Mouse (Mus musculus) C2C12 (cell line): ENCODE measurements at regions not wholly inside any gene's neighbourhood (a gene's known extent, or its start where the extent isn't known, plus 50 kb on each side); places are given as distances from the start of the nearest gene placed in this dataset.
"Not testable (repeated sequence)": the region's sequence is repeated elsewhere in the genome, so short reads cannot be mapped to it uniquely, and the experiment has no call there.

Source experiments
- H3K27me3 ChIP-seq: one replicate; pipeline ENCODE4 v1.6.1; 2011; ENCODE audit not compliant: control insufficient read depth, insufficient read depth, insufficient read length
- H3K36me3 ChIP-seq: one replicate; pipeline ENCODE4 v1.6.1; 2011; ENCODE audit not compliant: control insufficient read depth, insufficient read depth
- H3K4me3 ChIP-seq: one replicate; pipeline ENCODE4 v1.5.1; 2011; ENCODE audit warnings: mild to moderate bottlenecking, control low read depth; ENCODE audit not compliant: poor library complexity, insufficient read depth, severe bottlenecking
- H3K79me2 ChIP-seq: one replicate; pipeline ENCODE4 v1.6.1; 2011; ENCODE audit not compliant: control insufficient read depth, insufficient read depth
- H3K79me3 ChIP-seq: one replicate; pipeline ENCODE4 v1.6.1; 2011; ENCODE audit warnings: low read depth, control low read depth
- H3ac ChIP-seq: one replicate; pipeline ENCODE3; 2011; ENCODE audit warnings: low read depth; ENCODE audit not compliant: control insufficient read depth, insufficient read length
- CEBPB ChIP-seq: IDR thresholded peaks from one replicate; pipeline ENCODE4 v1.6.1; 2011; ENCODE audit warnings: low read depth, mild to moderate bottlenecking, control low read depth, moderate library complexity
- CTCF ChIP-seq: IDR thresholded peaks from one replicate; pipeline ENCODE4 v1.5.1; 2011; ENCODE audit not compliant: control insufficient read depth, insufficient read depth, insufficient read length
- FOSL1 ChIP-seq: IDR thresholded peaks from one replicate; pipeline ENCODE4 v1.8.0; 2011; ENCODE audit warnings: mild to moderate bottlenecking, low read length; ENCODE audit not compliant: poor library complexity, insufficient read depth, severe bottlenecking
- MAX ChIP-seq: IDR thresholded peaks from one replicate; pipeline ENCODE4 v1.6.1; 2011; ENCODE audit warnings: mild to moderate bottlenecking, control low read depth
- MYOD1 ChIP-seq: IDR thresholded peaks from one replicate; pipeline ENCODE4 v1.6.1; 2011; ENCODE audit warnings: low read depth; ENCODE audit not compliant: control insufficient read depth, insufficient read length
- MYOG ChIP-seq: IDR thresholded peaks from one replicate; pipeline ENCODE4 v1.6.1; 2011; ENCODE audit not compliant: control insufficient read depth, insufficient read length; ENCODE audit errors: extremely low read depth
- USF1 ChIP-seq: IDR thresholded peaks from one replicate; pipeline ENCODE4 v1.6.1; 2011; ENCODE audit warnings: low read depth, mild to moderate bottlenecking, control low read depth, moderate library complexity

DNA sequence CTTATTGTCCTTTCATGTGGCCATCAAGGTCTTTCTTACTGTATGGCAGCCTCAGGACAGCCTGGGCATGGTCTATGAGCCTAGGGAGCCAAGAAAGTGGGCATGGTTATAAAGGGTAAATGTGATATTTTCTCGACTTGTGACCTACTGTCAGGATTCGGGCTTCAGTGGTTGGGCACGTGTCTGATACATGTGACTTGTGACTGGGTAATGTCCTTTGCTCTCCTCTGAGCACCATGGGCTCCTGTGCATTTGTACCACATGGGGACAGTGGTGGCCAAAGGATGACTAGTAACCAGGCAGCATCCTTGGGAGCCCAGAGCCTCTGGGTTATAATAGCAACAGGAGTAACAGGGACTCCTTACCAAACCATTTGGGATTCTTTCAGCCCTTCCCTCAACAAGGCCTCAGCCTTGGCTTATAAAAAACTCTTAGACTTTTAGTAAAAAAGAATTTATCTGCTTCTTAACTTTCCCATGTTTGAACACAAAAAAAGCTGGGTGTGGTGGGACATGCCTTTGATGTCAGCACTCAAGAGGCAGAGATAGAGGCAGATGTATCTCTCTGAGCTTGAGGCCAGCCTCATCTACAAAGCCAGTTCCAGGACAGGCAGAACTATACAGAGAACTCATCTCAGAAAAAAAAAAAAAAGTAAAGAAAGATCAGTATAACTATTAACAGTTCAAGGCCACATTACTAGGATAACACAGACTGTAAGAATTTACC lies 56.7 kb upstream of the Klf13 start:
- H3K4me3 ChIP-seq = no peak overlapping the region
- TF ChIP-seq MYOG (no peak), CEBPB (no peak), CTCF (no peak), MAX (no peak)
- H3K79me3 ChIP-seq = no peaks in the 10 kb centered on the region
- no peak overlapping the region for H3ac ChIP-seq
- no peaks in the 10 kb centered on the region for H3K36me3 ChIP-seq
- H3K27me3 ChIP-seq = no peaks in the 10 kb centered on the region
- H3K79me2 ChIP-seq = no peaks in the 10 kb centered on the region

DNA sequence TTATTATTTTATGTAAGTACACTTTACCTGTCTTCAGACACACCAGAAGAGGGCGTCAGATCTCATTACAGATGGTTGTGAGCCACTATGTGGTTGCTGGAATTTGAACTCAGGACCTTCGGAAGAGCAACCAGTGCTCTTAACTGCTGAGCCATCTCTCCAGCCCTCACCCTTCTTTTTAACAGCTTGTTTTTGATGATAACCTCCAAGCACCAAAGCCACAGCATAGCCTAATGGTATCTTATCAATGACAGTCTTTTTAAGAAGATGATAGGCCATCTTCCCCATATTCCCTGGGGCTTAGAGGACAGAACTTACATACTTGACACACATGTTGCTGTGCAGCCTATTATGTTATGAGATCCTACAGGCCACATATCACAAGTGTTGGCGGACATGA lies 56.1 kb upstream of the Klf13 start:
- not testable (repeated sequence) for H3K36me3 ChIP-seq, H3K79me2 ChIP-seq, H3ac ChIP-seq, H3K27me3 ChIP-seq, H3K79me3 ChIP-seq, H3K4me3 ChIP-seq

- no peaks in the 10 kb centered on the region for H3K36me3 ChIP-seq
- no peak for TF ChIP-seq FOSL1
- no peak for TF ChIP-seq MYOD1
- no peak for TF ChIP-seq CTCF
- no peak for TF ChIP-seq MAX
- TF ChIP-seq USF1 = no peak
- no peak for TF ChIP-seq MYOG
- H3K27me3 ChIP-seq = no peaks in the 10 kb centered on the region
- H3K79me2 ChIP-seq = no peaks in the 10 kb centered on the region
- no peak overlapping the region for H3ac ChIP-seq
- no peak overlapping the region for H3K4me3 ChIP-seq
- H3K79me3 ChIP-seq = no peaks in the 10 kb centered on the region
These were observed 53.4 kb upstream of the Klf13 start for GRCm38 (mm10) chr7:63992155-63992554.

DNA sequence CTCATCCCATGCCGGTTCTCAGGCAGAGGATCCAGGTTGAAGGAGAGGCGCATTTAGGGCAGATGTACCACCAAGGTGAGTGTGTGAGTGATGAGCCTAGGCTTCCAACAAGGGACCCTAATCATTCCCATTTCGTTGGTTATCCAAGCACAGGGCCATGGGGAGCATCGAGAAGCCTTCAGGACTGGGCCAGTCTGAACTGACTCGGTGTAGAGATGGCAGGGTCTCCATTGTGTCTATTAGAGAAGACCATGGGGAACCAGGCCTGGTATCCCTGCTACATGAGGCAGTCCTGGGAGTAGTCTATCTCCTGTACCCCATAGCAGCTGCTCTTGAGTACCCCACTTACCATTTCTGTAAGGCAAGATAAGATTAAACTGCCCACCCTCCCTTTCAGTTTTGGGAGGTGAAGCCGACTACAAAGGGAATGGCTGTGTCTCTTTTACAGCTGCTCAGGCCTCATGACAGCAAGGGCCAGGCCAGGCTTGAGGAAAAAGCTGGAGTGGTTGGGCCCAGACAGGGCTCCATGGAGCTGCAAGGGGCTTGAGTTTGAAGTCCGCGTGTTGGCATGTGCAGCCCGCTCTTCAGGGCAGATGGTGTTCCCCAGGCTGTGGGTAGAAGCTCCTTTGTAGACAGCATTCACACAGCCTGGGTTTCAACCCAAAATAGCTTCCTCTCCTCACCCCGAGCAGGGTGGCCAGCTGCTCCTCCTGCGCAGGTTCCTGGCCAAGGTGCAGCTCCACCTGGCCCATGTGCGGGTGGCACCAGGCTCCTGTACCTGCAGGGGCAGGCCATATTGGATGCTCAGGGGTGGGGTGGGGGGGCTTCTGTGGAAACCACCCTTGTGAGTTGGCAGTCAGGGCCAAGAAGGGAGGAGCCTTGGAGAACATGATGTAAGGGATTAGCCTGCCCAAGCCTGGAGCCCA lies 52.6 kb upstream of the Klf13 start:
- Histone ChIP-seq H3K79me3 (no peaks in the 10 kb centered on the region), H3K36me3 (no peaks in the 10 kb centered on the region), H3K4me3 (no peak overlapping the region), H3K79me2 (no peaks in the 10 kb centered on the region), H3K27me3 (no peaks in the 10 kb centered on the region), H3ac (no peak overlapping the region)
- TF ChIP-seq CTCF = no peak
- no peak for TF ChIP-seq MYOD1
- no peak for TF ChIP-seq CEBPB
- no peak for TF ChIP-seq USF1
- no peak for TF ChIP-seq FOSL1
- no peak for TF ChIP-seq MYOG
- TF ChIP-seq MAX = no peak

- Histone ChIP-seq H3ac (no peak overlapping the region), H3K4me3 (no peak overlapping the region), H3K79me3 (no peaks in the 10 kb centered on the region), H3K27me3 (no peaks in the 10 kb centered on the region), H3K36me3 (no peaks in the 10 kb centered on the region), H3K79me2 (no peaks in the 10 kb centered on the region)
- no peak for TF ChIP-seq CTCF
- no peak for TF ChIP-seq USF1
- no peak for TF ChIP-seq MAX
- no peak for TF ChIP-seq MYOG
- no peak for TF ChIP-seq MYOD1
- TF ChIP-seq FOSL1 = no peak
- TF ChIP-seq CEBPB = no peak
These were observed 51.8 kb upstream of the Klf13 start for GRCm38 (mm10) chr7:63990312-63991028.

DNA sequence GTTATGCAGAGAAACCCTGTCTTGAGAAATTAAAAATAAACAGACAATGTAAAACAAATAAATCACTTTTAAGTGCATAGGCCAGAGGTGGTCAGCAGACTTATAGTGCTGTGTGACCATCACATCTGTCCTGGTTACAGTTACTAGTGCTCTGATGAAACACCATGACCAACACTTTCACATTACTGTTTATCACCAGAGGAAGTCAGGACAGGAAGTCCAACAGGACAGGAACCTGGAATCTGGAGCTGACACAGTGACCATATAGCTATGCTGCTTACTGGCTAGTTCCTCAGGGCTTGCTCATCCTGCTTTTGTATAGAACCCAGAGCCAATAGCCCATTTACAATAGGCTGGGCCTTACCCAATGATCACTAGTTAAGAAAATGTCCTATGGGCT lies 51.0 kb upstream of the Klf13 start:
- no peaks in the 10 kb centered on the region for H3K36me3 ChIP-seq
- no peak overlapping the region for H3K4me3 ChIP-seq
- no peaks in the 10 kb centered on the region for H3K27me3 ChIP-seq
- H3K79me2 ChIP-seq = no peaks in the 10 kb centered on the region
- H3K79me3 ChIP-seq = no peaks in the 10 kb centered on the region
- TF ChIP-seq MYOD1 (no peak), MAX (no peak), USF1 (no peak), FOSL1 (no peak), CEBPB (no peak), MYOG (no peak), CTCF (no peak)
- no peak overlapping the region for H3ac ChIP-seq
